Mouse (Mus musculus) right cerebral cortex, postnatal 25 days (tissue): ENCODE measurements at regions not wholly inside any gene's neighbourhood (a gene's known extent, or its start where the extent isn't known, plus 50 kb on each side); places are given as distances from the start of the nearest gene placed in this dataset.

Experiments used
- DNase-seq: peaks from one replicate; pipeline ENCODE4 v3.0.0; 2022

DNA sequence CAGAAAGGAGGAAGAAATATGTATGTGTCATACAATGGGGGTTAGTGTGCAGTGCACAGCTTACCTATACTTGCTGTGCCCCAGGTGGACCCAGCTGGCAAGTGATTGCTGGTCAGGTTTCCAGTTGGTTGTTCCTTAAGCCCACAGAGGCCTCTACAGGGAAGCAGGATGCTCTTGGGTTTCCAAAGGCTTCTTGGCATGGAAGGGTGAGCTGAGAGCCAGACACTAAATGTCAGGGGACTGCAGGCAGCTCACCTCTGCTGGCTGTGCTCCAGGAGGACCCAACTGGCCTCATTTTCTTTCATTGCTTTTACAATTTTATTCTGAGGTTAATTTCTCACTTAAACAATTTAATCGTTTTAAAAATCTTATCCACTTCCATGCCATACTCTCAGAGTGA is 108.1 kb downstream of the Gm10184 start:
- no peak for DNase-seq

DNA sequence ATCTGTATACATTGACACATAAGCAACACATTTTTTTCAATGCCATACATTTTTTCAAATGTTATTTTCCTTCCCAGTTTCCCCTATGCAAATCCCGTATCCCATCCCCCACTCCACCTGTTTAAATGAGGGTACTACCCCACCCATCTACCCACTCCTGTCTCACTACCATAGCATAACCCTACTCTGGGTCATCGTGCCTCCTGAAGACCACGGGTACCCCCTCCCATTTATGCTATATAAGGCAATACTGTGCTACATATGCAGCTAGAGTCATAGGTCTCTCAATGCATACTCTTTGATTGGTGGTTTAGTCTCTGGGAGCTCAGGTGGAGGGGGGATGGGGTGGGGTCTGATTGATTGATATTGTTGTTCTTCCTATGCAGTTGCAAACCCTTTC is 132.7 kb downstream of the Gm10184 start:
- no peak for DNase-seq

DNA sequence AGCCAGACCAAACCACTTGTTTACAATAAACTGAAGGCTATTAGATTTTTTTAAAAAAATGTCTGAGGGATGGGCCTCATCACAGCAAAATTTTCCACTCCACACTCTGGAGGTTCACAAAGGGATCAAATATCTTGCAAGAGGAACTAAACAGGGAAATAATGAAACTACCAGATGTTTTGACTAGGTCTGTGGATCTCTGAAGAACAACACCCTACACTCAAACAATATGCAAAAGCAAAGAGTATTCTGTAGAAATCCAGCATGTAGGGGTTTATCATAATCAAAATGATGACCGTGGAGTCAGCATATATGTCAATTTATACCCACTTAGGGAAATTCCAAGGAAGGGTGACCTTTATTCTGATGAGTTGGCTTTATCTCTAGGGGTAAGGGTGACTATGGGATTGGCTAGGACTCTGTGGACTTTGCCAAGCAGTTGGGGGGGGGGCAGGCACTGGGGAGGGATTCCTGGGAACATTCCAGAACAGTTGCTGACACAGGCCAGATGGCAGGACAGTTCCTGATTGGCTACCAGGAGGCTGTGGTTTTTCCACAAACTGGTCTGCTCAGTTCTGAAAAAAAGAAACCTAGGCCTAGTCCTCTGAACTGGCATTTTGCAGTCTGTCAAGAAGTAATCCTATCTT is 143.9 kb downstream of the Gm10184 start:
- DNase-seq, result no peak

DNA sequence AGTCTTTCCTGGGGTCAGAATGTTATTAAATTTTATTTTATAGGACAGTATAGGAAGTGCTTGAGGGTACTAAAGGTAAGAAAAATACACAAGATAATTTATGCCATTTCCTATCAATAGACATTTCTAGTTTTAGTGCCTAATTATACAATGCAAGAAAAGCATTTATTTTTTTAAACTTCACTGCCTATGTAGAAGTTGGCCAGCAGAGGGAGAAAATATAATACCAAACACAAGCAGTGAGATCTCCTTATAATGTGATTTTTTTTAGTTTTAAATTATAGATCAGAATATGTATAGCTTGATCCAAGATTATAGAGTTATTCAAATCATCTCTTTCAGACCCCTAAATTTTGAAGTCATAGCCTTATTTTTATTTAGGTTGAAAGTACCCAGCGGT is 172.8 kb downstream of the Gm10184 start:
- DNase-seq, result no peak

DNA sequence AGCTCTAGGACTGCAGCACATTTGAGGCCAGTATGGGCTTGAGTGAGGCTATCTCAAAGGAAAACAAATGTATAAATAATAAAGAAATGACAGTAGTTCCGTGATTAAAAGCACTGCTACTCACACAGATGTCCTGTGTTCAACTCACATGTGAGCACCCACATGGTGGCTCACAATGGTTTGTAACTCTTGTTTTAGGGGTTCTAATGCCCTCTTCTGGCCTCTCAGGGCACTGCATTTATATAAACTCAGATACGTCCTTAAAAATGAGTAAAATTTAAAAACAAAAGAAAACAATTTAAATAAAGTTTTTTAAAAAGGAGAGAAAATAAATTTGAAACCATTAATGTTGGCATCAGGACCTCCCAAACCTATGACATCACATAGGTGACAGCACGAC is 184.7 kb downstream of the Gm10184 start:
- DNase-seq, result no peak

DNA sequence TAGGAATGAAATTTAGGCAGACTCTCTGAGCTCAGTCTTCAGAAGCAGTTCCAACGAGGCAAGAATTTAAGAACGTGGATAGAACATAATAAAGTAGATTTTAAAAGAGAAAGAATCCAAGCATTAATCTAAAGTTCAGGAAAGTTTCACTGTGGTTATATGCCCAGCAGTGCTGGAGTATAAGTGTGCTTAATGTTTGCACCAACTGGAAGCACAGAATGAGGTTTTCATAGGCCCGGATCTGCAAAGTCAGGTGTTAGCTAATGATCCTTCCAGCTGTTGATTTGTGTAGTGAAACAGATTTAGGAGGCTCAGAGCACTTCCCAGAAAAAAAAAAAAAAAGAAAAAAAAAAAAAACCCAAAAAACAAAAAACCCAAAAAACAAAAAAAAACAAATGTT is 228.5 kb downstream of the Gm10184 start:
- DNase-seq, result no peak

DNA sequence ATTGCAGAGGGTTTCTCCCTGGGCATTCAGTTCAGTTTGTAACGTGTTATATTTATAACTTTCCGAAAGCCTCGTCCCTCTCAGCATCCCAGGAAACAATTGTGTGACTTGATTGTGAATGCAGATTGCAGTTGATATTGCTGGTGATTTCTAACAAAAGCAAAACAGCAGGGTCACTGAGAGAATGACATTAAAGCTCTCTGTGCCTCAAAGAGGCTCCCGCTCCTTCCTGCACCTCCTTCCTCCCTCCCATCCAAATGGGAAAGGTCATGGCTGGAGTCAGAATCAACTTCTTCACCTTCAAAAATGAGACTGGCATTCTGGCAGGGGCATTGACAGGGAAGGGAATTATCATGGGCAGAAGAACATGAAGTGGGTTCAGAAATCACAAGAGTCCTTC is 251.9 kb downstream of the Gm10184 start:
- DNase-seq, result no peak

DNA sequence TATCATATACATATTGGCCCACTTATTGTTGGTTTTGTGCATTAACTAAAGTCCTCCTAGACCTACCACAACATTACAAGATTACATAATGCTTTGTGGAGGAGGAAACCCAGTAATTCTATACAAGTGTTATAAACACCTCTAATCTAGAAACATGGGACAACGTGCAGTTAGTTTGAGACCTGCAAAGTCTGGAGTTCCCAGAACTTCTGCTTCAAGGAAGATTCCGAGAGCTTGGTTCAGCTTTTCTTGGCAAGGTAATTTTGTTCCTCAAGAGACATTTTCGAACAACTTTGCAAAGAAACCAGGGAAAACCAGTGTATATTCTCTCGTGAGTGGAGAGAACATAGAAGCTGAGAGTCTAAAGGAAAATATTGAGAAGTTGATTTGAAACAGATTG is 254.0 kb downstream of the Gm10184 start:
- DNase-seq, result no peak

DNA sequence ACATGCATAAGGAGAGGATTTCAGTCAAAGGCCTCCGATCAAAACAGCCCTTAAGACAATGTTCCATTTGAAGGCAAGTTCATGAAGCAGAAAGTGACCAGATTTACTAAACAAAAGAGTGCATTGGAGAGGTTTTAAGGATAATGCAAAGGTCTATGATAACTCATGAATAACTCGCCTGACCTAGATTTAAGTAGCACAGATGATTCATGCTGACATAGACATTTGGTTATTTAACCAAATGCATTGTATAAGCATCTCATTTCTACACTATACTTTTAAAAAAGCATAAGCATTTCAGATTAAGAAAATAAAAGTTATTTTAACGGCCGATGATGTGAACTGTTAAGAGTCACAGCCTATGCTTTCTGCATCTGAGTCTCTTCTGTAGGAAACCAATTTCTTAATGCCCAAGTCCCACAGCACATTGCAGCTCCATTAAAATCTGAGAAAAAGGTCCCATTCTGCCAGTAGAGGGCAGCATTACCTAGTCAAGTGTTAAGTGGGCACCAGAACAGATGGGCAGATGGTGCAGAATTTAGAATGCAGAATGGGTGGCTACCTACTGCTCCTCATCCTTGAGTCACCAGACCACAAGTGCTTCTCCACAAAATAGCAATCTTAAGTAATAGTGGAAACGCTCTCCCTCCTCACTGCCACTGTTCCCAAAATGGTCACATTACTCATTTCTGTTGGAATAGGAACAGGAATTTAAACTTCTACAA is 256.0 kb downstream of the Gm10184 start:
- DNase-seq, result peak; percentile 71

DNA sequence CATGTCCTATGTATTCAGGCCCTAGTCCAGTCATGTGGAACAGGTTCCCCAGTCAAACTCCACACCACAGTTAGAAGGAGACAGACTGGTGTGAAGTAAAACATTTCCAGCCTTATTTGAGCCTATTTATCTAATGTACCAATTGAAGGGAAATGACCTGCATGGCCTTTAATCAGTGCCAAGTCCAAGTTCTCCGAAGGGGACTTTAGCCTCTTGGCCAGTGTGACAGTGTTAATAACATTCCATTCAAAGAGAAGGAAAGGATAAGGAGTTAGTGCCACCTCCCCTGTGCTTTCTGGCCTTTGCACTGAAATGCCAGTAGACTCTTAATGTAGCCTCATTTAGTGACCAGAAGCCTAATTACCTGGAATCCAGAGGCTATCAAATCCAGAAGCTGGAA is 264.2 kb downstream of the Gm10184 start:
- no peak for DNase-seq
